10 mouse cellular contexts compared by ENCODE assay signal in genomic region chr11:106001718-106002117, GRCm38 (mm10). TPM values are rescaled to one million over a fixed set of nuclear protein-coding genes. Genes with fewer than 3 reads are reported as not detected.
A peak's percentile ranks its signal among the peaks of the same experiment; 100 is the strongest.
DNase-seq lines count a peak whose midpoint lies in the region; ATAC-seq and TF ChIP-seq lines count a peak whose summit lies in the region.
"Had no signal": no experiment of that assay in that cellular context is flagged by ENCODE, and none has a peak within 500 bp of the region (broad histone marks: within the 10 kb centered on the region; RNA-seq: fewer than 3 reads in every experiment).

No protein-coding gene starts in this region.

- H3K4me3 ChIP-seq in forebrain, embryonic 14.5 days (ENCODE audit: low read depth, low read length): no peak overlapping the region
- H3K4me3 ChIP-seq in forebrain, embryonic 12.5 days (replicated peaks): no peak overlapping the region
- H3K4me3 ChIP-seq in lung, adult 2 months (replicated peaks; ENCODE audit: extremely low read depth, low read depth, low read length): no peak overlapping the region
- H3K4me3 ChIP-seq: heart, embryonic 13.5 days had no signal

- no peak overlapping the region for H3K27ac ChIP-seq in forebrain, embryonic 14.5 days (ENCODE audit: low read depth, low read length)
- H3K27ac ChIP-seq in forebrain, embryonic 12.5 days: no peak overlapping the region
- H3K27ac ChIP-seq: heart, embryonic 13.5 days; macrophage had no signal

- 48% methylated on average over 4 of the region's 4 CpGs for WGBS in forebrain, embryonic 14.5 days
- 44% methylated on average over 4 of the region's 4 CpGs for WGBS in forebrain, embryonic 12.5 days
- 30% methylated on average over 4 of the region's 4 CpGs for WGBS in lung, adult 2 months

- ATAC-seq in forebrain, embryonic 14.5 days: no peak
- ATAC-seq in forebrain, embryonic 12.5 days (ENCODE audit: low FRiP score): no peak
- ATAC-seq in granulocyte monocyte progenitor cell, adult 5-6 weeks (replicated peaks; ENCODE audit: poor library complexity, severe bottlenecking): no peak; the same call in 1 of the 2 replicates

- H3K36me3 ChIP-seq in forebrain, embryonic 14.5 days (ENCODE audit: control insufficient read depth, insufficient read depth, low read length): no peaks in the 10 kb centered on the region
- H3K36me3 ChIP-seq in forebrain, embryonic 12.5 days (replicated peaks): no peaks in the 10 kb centered on the region
- H3K36me3 ChIP-seq: heart, embryonic 13.5 days had no signal

- H3K27me3 ChIP-seq in forebrain, embryonic 14.5 days (replicated peaks; ENCODE audit: control insufficient read depth, insufficient read depth, low read length): no peaks in the 10 kb centered on the region
- H3K27me3 ChIP-seq in forebrain, embryonic 12.5 days: no peaks in the 10 kb centered on the region

- no peaks in the 10 kb centered on the region for H3K4me1 ChIP-seq in forebrain, embryonic 14.5 days (ENCODE audit: control insufficient read depth, insufficient read depth, low read length)
- H3K4me1 ChIP-seq in forebrain, embryonic 12.5 days: 0 out of 2 replicates have a peak, but pooled peaks cover 4% of the 10 kb centered on the region
- no peaks in the 10 kb centered on the region for H3K4me1 ChIP-seq in lung, adult 2 months (ENCODE audit: control insufficient read depth, insufficient read depth, low read length)
- H3K4me1 ChIP-seq: heart, embryonic 13.5 days had no signal

- 0 out of 2 replicates have a peak, but pooled peaks have one; percentile 14 for TF ChIP-seq CTCF in lung, adult 2 months (IDR thresholded peaks at IDR 0.05; ENCODE audit: insufficient read depth, low read length)

- no peaks in the 10 kb centered on the region for H3K9me3 ChIP-seq in forebrain, embryonic 14.5 days (replicated peaks; ENCODE audit: control insufficient read depth, low read length)
- H3K9me3 ChIP-seq in forebrain, embryonic 12.5 days: no peaks in the 10 kb centered on the region
- H3K9me3 ChIP-seq: heart, embryonic 13.5 days had no signal

- H3K4me2 ChIP-seq in forebrain, embryonic 14.5 days (ENCODE audit: low read length): no peak overlapping the region
- no peak overlapping the region for H3K4me2 ChIP-seq in forebrain, embryonic 12.5 days
- H3K4me2 ChIP-seq: heart, embryonic 13.5 days had no signal

- H3K9ac ChIP-seq in forebrain, embryonic 14.5 days (ENCODE audit: low read length): no peak overlapping the region
- no peak overlapping the region for H3K9ac ChIP-seq in forebrain, embryonic 12.5 days
- H3K9ac ChIP-seq: heart, embryonic 13.5 days had no signal

- no peak for TF ChIP-seq POLR2A in lung, adult 2 months (IDR thresholded peaks at IDR 0.05; ENCODE audit: borderline replicate concordance, extremely low read depth, low read depth, low read length)

- DNase-seq in forebrain, embryonic 14.5 days (ENCODE audit: low spot score): peak; percentile 65
- no peak for DNase-seq in lung, adult 2 months
- DNase-seq in lung, adult 18-20 months: no peak
- DNase-seq in embryo, embryonic 10.5 days (ENCODE audit: low spot score): peak; percentile 29
- DNase-seq in retina, embryonic 14.5 days (ENCODE audit: low spot score): peak; percentile 50
- DNase-seq in spleen, adult 18-20 months: no peak

RNA-seq across cellular contexts. Expression of gene Kcnh6, which starts 6.2 kb away (rescaled TPM):
- polyA plus RNA-seq in forebrain, embryonic 14.5 days (2014; fragmentation: Nextera tagmentation; extraction: Ambion mirVana): 0.48 and 0.57 TPM in 2 replicates
- 0.36 and 0.64 TPM in 2 replicates for polyA plus RNA-seq in forebrain, embryonic 12.5 days (2016; fragmentation: Nextera tagmentation; extraction: Ambion mirVana)
- 0.44 and 0.45 TPM in 2 replicates for polyA plus RNA-seq in lung, adult 2 months (2012; rRNA removed)
- total RNA-seq in granulocyte monocyte progenitor cell, adult 5-6 weeks (2014; fragmentation: Nextera tagmentation): 0.21 TPM in 1 of 2 replicates, not detected in the other
- total RNA-seq in granulocyte monocyte progenitor cell, adult 5-6 weeks (2017): not detected in 2 replicates
- polyA plus RNA-seq: macrophage had no signal

RNA-seq across cellular contexts. Expression of gene Ace3, which starts 7.2 kb away (rescaled TPM):
- polyA plus RNA-seq in forebrain, embryonic 14.5 days (2014; fragmentation: Nextera tagmentation; extraction: Ambion mirVana): not detected in 2 replicates
- polyA plus RNA-seq in forebrain, embryonic 12.5 days (2016; fragmentation: Nextera tagmentation; extraction: Ambion mirVana): not detected in 2 replicates
- polyA plus RNA-seq in lung, adult 2 months (2012; rRNA removed): 2.2 and 2.4 TPM in 2 replicates
- not detected in 2 replicates for total RNA-seq in granulocyte monocyte progenitor cell, adult 5-6 weeks (2014; fragmentation: Nextera tagmentation)
- not detected in 2 replicates for total RNA-seq in granulocyte monocyte progenitor cell, adult 5-6 weeks (2017)
- polyA plus RNA-seq: heart, embryonic 13.5 days; macrophage had no signal

RNA-seq across cellular contexts. Expression of gene Ace, which starts 34.0 kb away (rescaled TPM):
- 1.9 and 3.1 TPM in 2 replicates for polyA plus RNA-seq in forebrain, embryonic 14.5 days (2014; fragmentation: Nextera tagmentation; extraction: Ambion mirVana)
- polyA plus RNA-seq in forebrain, embryonic 12.5 days (2016; fragmentation: Nextera tagmentation; extraction: Ambion mirVana): 0.60 and 0.78 TPM in 2 replicates
- polyA plus RNA-seq in lung, adult 2 months (2012; rRNA removed): 704 and 832 TPM in 2 replicates
- total RNA-seq in granulocyte monocyte progenitor cell, adult 5-6 weeks (2014; fragmentation: Nextera tagmentation): not detected in 2 replicates
- not detected in 2 replicates for total RNA-seq in granulocyte monocyte progenitor cell, adult 5-6 weeks (2017)

RNA-seq across cellular contexts. Expression of gene Dcaf7, which starts 35.0 kb away (rescaled TPM):
- polyA plus RNA-seq in forebrain, embryonic 14.5 days (2014; fragmentation: Nextera tagmentation; extraction: Ambion mirVana): 76.2 and 93.6 TPM in 2 replicates
- polyA plus RNA-seq in forebrain, embryonic 12.5 days (2016; fragmentation: Nextera tagmentation; extraction: Ambion mirVana): 118 and 129 TPM in 2 replicates
- 43.8 and 51.5 TPM in 2 replicates for polyA plus RNA-seq in lung, adult 2 months (2012; rRNA removed)
- 54.6 and 55.2 TPM in 2 replicates for total RNA-seq in granulocyte monocyte progenitor cell, adult 5-6 weeks (2014; fragmentation: Nextera tagmentation)
- total RNA-seq in granulocyte monocyte progenitor cell, adult 5-6 weeks (2017): 49.8 and 49.9 TPM in 2 replicates

RNA-seq across cellular contexts. Expression of gene Cyb561, which starts 48.6 kb away (rescaled TPM):
- 26.0 and 32.5 TPM in 2 replicates for polyA plus RNA-seq in forebrain, embryonic 14.5 days (2014; fragmentation: Nextera tagmentation; extraction: Ambion mirVana)
- polyA plus RNA-seq in forebrain, embryonic 12.5 days (2016; fragmentation: Nextera tagmentation; extraction: Ambion mirVana): 13.2 and 14.6 TPM in 2 replicates
- 102 and 105 TPM in 2 replicates for polyA plus RNA-seq in lung, adult 2 months (2012; rRNA removed)
- 0.56 and 1.6 TPM in 2 replicates for total RNA-seq in granulocyte monocyte progenitor cell, adult 5-6 weeks (2014; fragmentation: Nextera tagmentation)
- total RNA-seq in granulocyte monocyte progenitor cell, adult 5-6 weeks (2017): 0.69 and 0.82 TPM in 2 replicates
- polyA plus RNA-seq: macrophage had no signal

Comparison
In these comparisons a context has a peak if more than half of its experiments do, and no peak if none do; other contexts are left out.
1. DNase-seq: peak in forebrain, embryonic 14.5 days (single experiment), embryo, embryonic 10.5 days (single experiment) and retina, embryonic 14.5 days (single experiment); none in lung, adult 2 months (single experiment), lung, adult 18-20 months (0 of 2) and spleen, adult 18-20 months (0 of 2).
2. RNA of gene Ace, which starts 34.0 kb away (polyA plus RNA-seq): 704 to 832 TPM in lung, adult 2 months; 1.9 to 3.1 TPM in forebrain, embryonic 14.5 days and 0.60 to 0.78 TPM in forebrain, embryonic 12.5 days; every median in the first group is over 100 times any median in the second.